Mouse (Mus musculus) hindbrain, embryonic 12.5 days (tissue): ENCODE measurements around the gene Efcab8. TPM values are rescaled to one million over a fixed set of nuclear protein-coding genes. Genes with fewer than 3 reads are reported as not detected.

Source experiments
- ATAC-seq: fragments of 200-750 bp; cut with Nextera tagmentation; 2 replicates; pipeline ENCODE4 v1.8.0; 2017; ENCODE audit warnings: moderate TSS enrichment; ENCODE audit not compliant: low FRiP score
- H3K27ac ChIP-seq: fragments of 300-500 bp; sonication (generic); 2 replicates; pipeline ENCODE4 v1.5.1; 2016; ENCODE audit warnings: mild to moderate bottlenecking
- H3K27me3 ChIP-seq: fragments of 300-500 bp; sonication (generic); 2 replicates; pipeline ENCODE4 v1.6.1; 2016; ENCODE audit warnings: mild to moderate bottlenecking
- H3K36me3 ChIP-seq: fragments of 300-500 bp; sonication (generic); 2 replicates; pipeline ENCODE4 v1.6.1; 2016; ENCODE audit warnings: mild to moderate bottlenecking
- H3K4me1 ChIP-seq: fragments of 300-500 bp; sonication (generic); 2 replicates; pipeline ENCODE4 v1.6.1; 2016
- H3K4me2 ChIP-seq: fragments of 300-500 bp; sonication (generic); replicated peaks from 2 replicates; pipeline ENCODE4 v1.6.1; 2016; ENCODE audit warnings: mild to moderate bottlenecking
- H3K4me3 ChIP-seq: fragments of 300-500 bp; sonication (generic); 2 replicates; pipeline ENCODE4 v1.5.1; 2016; ENCODE audit warnings: mild to moderate bottlenecking
- H3K9ac ChIP-seq: fragments of 300-500 bp; sonication (generic); 2 replicates; pipeline ENCODE4 v1.6.1; 2016; ENCODE audit warnings: mild to moderate bottlenecking, moderate library complexity
- H3K9me3 ChIP-seq: fragments of 300-500 bp; sonication (generic); replicated peaks from 2 replicates; pipeline ENCODE4 v1.6.1; 2016; ENCODE audit warnings: mild to moderate bottlenecking
- WGBS: fragments of 180-500 bp; shearing (Covaris S2); methylation state at CpG from one replicate; pipeline ENCODE4 v1.1.7; 2016; 5-methylcytosine and 5-hydroxymethylcytosine counted together
- polyA plus RNA-seq: library from polyadenylated mRNA; unstranded; fragments of >200 nt; fragmentation: Nextera tagmentation; extraction: Ambion mirVana; gene quantifications from 2 replicates; pipeline ENCODE4 v1.2.1, GENCODE M21; 2016

Gene Efcab8
- 0.07 TPM in 1 of 2 replicates, not detected in the other for polyA plus RNA-seq

- no peaks in the 10 kb centered on the region for H3K36me3 ChIP-seq
- H3K27me3 ChIP-seq: no peaks in the 10 kb centered on the region
- H3K9ac ChIP-seq: peak within 1 kb of the TSS; percentile 38; the same call in 1 of the 2 replicates
- WGBS: 48% methylated on average over 11 of the region's 12 CpGs
- H3K4me3 ChIP-seq: peak within 1 kb of the TSS; percentile 28
- peak within 1 kb of the TSS; percentile 57 for H3K4me2 ChIP-seq
- no peak within 1 kb of the TSS for H3K27ac ChIP-seq
- no peak for ATAC-seq
- H3K4me1 ChIP-seq: peaks cover 9% of the 10 kb centered on the region
- no peaks in the 10 kb centered on the region for H3K9me3 ChIP-seq
These were observed at the start of gene Efcab8 for GRCm38 (mm10) chr2:153779394-153779981. Gene Efcab8, plus strand, starts transcription at chr2:153779931.

GRCm38 (mm10) chr2:153734033-153734432 lies 45.7 kb upstream of the Efcab8 start:
- ATAC-seq: no peak
- Histone ChIP-seq H3K27ac (no peak overlapping the region), H3K36me3 (no peaks in the 10 kb centered on the region), H3K9me3 (no peaks in the 10 kb centered on the region), H3K4me1 (0 out of 2 replicates have a peak, but pooled peaks cover 2% of the 10 kb centered on the region), H3K4me2 (no peak overlapping the region), H3K9ac (no peak overlapping the region), H3K27me3 (no peaks in the 10 kb centered on the region), H3K4me3 (no peak overlapping the region)
- 80% methylated on average over 4 of the region's 4 CpGs for WGBS

- Histone ChIP-seq H3K9me3 (no peaks in the 10 kb centered on the region), H3K4me3 (peak within 1 kb of the TSS; percentile 63), H3K27me3 (no peaks in the 10 kb centered on the region), H3K9ac (peak within 1 kb of the TSS; percentile 85), H3K4me1 (peaks cover 32% of the 10 kb centered on the region), H3K36me3 (no peaks in the 10 kb centered on the region), H3K27ac (peak within 1 kb of the TSS; percentile 95), H3K4me2 (peak within 1 kb of the TSS; percentile 80)
- ATAC-seq: peak; percentile 97
- WGBS: 11% methylated on average over 58 of the region's 58 CpGs
These were observed 39.0 kb upstream of the Efcab8 start, which contains the start of gene Mapre1 for GRCm38 (mm10) chr2:153740500-153741436. Gene Mapre1, plus strand, starts transcription at chr2:153741274.

- Histone ChIP-seq H3K9ac (peak overlapping the region; percentile 85), H3K27ac (peak overlapping the region; percentile 95), H3K4me1 (peaks cover 33% of the 10 kb centered on the region), H3K9me3 (no peaks in the 10 kb centered on the region), H3K27me3 (no peaks in the 10 kb centered on the region), H3K36me3 (0 out of 2 replicates have a peak, but pooled peaks cover 6% of the 10 kb centered on the region), H3K4me2 (peak overlapping the region; percentile 80), H3K4me3 (peak overlapping the region; percentile 63)
- peak; percentile 87 for ATAC-seq
- WGBS: 1% methylated on average over 51 of the region's 56 CpGs
These were observed 38.2 kb upstream of the Efcab8 start for GRCm38 (mm10) chr2:153741437-153742065.

GRCm38 (mm10) chr2:153747994-153748393 lies 31.7 kb upstream of the Efcab8 start:
- H3K4me2 ChIP-seq: no peak overlapping the region
- peaks cover 35% of the 10 kb centered on the region for H3K36me3 ChIP-seq
- no peak for ATAC-seq
- no peak overlapping the region for H3K27ac ChIP-seq
- H3K4me1 ChIP-seq: peaks cover 21% of the 10 kb centered on the region
- no peaks in the 10 kb centered on the region for H3K9me3 ChIP-seq
- no peak overlapping the region for H3K9ac ChIP-seq
- H3K27me3 ChIP-seq: no peaks in the 10 kb centered on the region
- no peak overlapping the region for H3K4me3 ChIP-seq

GRCm38 (mm10) chr2:153750363-153750762 lies 29.4 kb upstream of the Efcab8 start:
- ATAC-seq: no peak
- WGBS: 85% methylated on average over 2 of the region's 2 CpGs
- Histone ChIP-seq H3K4me3 (no peak overlapping the region), H3K4me1 (peaks cover 5% of the 10 kb centered on the region; the same call in 1 of the 2 replicates), H3K9ac (no peak overlapping the region), H3K36me3 (peaks cover 36% of the 10 kb centered on the region), H3K9me3 (no peaks in the 10 kb centered on the region), H3K27me3 (no peaks in the 10 kb centered on the region), H3K27ac (no peak overlapping the region), H3K4me2 (no peak overlapping the region)

- peaks cover 83% of the 10 kb centered on the region for H3K36me3 ChIP-seq
These were observed 17.6 kb upstream of the Efcab8 start for GRCm38 (mm10) chr2:153762121-153762520.

GRCm38 (mm10) chr2:153767484-153767883 lies 12.2 kb upstream of the Efcab8 start:
- Histone ChIP-seq H3K27me3 (no peaks in the 10 kb centered on the region), H3K36me3 (peaks cover 48% of the 10 kb centered on the region), H3K9ac (no peak overlapping the region), H3K4me2 (no peak overlapping the region), H3K4me3 (no peak overlapping the region), H3K27ac (no peak overlapping the region), H3K9me3 (no peaks in the 10 kb centered on the region), H3K4me1 (no peaks in the 10 kb centered on the region)
- 58% methylated on average over 6 of the region's 6 CpGs for WGBS
- ATAC-seq: no peak

More at GRCm38 (mm10) chr2:153762121-153762520, 17.6 kb upstream of the Efcab8 start:
- Histone ChIP-seq H3K4me3 (no peak overlapping the region), H3K4me2 (no peak overlapping the region), H3K27me3 (no peaks in the 10 kb centered on the region), H3K4me1 (no peaks in the 10 kb centered on the region), H3K9ac (no peak overlapping the region), H3K27ac (no peak overlapping the region), H3K9me3 (no peaks in the 10 kb centered on the region)
- 93% methylated on average over 5 of the region's 5 CpGs for WGBS
- no peak for ATAC-seq

GRCm38 (mm10) chr2:153768881-153769280 lies 10.8 kb upstream of the Efcab8 start:
- Histone ChIP-seq H3K4me3 (no peak overlapping the region), H3K9me3 (no peaks in the 10 kb centered on the region), H3K4me2 (no peak overlapping the region), H3K27me3 (no peaks in the 10 kb centered on the region), H3K9ac (no peak overlapping the region), H3K27ac (no peak overlapping the region), H3K4me1 (no peaks in the 10 kb centered on the region), H3K36me3 (peaks cover 46% of the 10 kb centered on the region)
- WGBS: 91% methylated on average over 2 of the region's 2 CpGs
- ATAC-seq: no peak

- 97% methylated on average over 4 of the region's 4 CpGs for WGBS
- H3K9ac ChIP-seq: no peak overlapping the region
- H3K4me1 ChIP-seq: no peaks in the 10 kb centered on the region
- no peak overlapping the region for H3K4me2 ChIP-seq
- H3K9me3 ChIP-seq: no peaks in the 10 kb centered on the region
- H3K27me3 ChIP-seq: no peaks in the 10 kb centered on the region
- no peak overlapping the region for H3K27ac ChIP-seq
- no peak for ATAC-seq
- H3K4me3 ChIP-seq: no peak overlapping the region
- peaks cover 26% of the 10 kb centered on the region for H3K36me3 ChIP-seq
These were observed 6.8 kb upstream of the Efcab8 start for GRCm38 (mm10) chr2:153772950-153773349.

- ATAC-seq: no peak
- no peak overlapping the region for H3K4me3 ChIP-seq
- no peaks in the 10 kb centered on the region for H3K9me3 ChIP-seq
- no peak overlapping the region for H3K27ac ChIP-seq
- peaks cover 15% of the 10 kb centered on the region for H3K36me3 ChIP-seq
- H3K4me1 ChIP-seq: peaks cover 9% of the 10 kb centered on the region
- no peak overlapping the region for H3K4me2 ChIP-seq
- H3K27me3 ChIP-seq: no peaks in the 10 kb centered on the region
- WGBS: 96% methylated on average over 4 of the region's 4 CpGs
- no peak overlapping the region for H3K9ac ChIP-seq
These were observed 4.3 kb upstream of the Efcab8 start for GRCm38 (mm10) chr2:153775472-153775871.
